Mouse (Mus musculus) neural tube, embryonic 15.5 days (tissue): ENCODE measurements around the gene Bcl2l12. TPM values are rescaled to one million over a fixed set of nuclear protein-coding genes. Genes with fewer than 3 reads are reported as not detected.

Source experiments
- ATAC-seq: fragments of 200-750 bp; cut with Nextera tagmentation; 2 replicates; pipeline ENCODE4 v1.8.0; 2017; ENCODE audit warnings: mild to moderate bottlenecking, moderate TSS enrichment, moderate library complexity; ENCODE audit not compliant: low FRiP score
- H3K27ac ChIP-seq: fragments of 300-500 bp; sonication (generic); replicated peaks from 2 replicates; pipeline ENCODE4 v1.5.1; 2015; ENCODE audit warnings: mild to moderate bottlenecking, inconsistent platforms
- H3K27me3 ChIP-seq: fragments of 300-500 bp; sonication (generic); replicated peaks from 2 replicates; pipeline ENCODE4 v1.6.1; 2015; ENCODE audit warnings: inconsistent platforms
- H3K36me3 ChIP-seq: fragments of 300-500 bp; sonication (generic); 2 replicates; pipeline ENCODE4 v1.6.1; 2015; ENCODE audit warnings: inconsistent platforms
- H3K4me1 ChIP-seq: fragments of 300-500 bp; sonication (generic); 2 replicates; pipeline ENCODE4 v1.6.1; 2015; ENCODE audit warnings: inconsistent platforms
- H3K4me2 ChIP-seq: fragments of 300-500 bp; sonication (generic); 2 replicates; pipeline ENCODE4 v1.6.1; 2015; ENCODE audit warnings: inconsistent platforms, mild to moderate bottlenecking, moderate library complexity
- H3K4me3 ChIP-seq: fragments of 300-500 bp; sonication (generic); replicated peaks from 2 replicates; pipeline ENCODE4 v1.5.1; 2015; ENCODE audit warnings: mild to moderate bottlenecking, inconsistent platforms
- H3K9ac ChIP-seq: fragments of 300-500 bp; sonication (generic); replicated peaks from 2 replicates; pipeline ENCODE4 v1.6.1; 2015; ENCODE audit warnings: mild to moderate bottlenecking, inconsistent platforms
- H3K9me3 ChIP-seq: fragments of 300-500 bp; sonication (generic); replicated peaks from 2 replicates; pipeline ENCODE4 v1.6.1; 2016; ENCODE audit warnings: inconsistent platforms
- WGBS: fragments of 180-500 bp; shearing (Covaris S2); methylation state at CpG from one replicate; pipeline ENCODE4 v1.1.7; 2015; ENCODE audit warnings: mixed read lengths; 5-methylcytosine and 5-hydroxymethylcytosine counted together
- microRNA-seq: library from miRNA; unstranded; fragments of <30 nt; microRNA quantifications from one replicate; pipeline ENCODE4, GENCODE M21; 2017
- polyA plus RNA-seq: library from polyadenylated mRNA; unstranded; fragments of >200 nt; fragmentation: Nextera tagmentation; extraction: Ambion mirVana; gene quantifications from 2 replicates; pipeline ENCODE4 v1.2.1, GENCODE M21; 2015

Gene Bcl2l12
- polyA plus RNA-seq, 1 experiment from 2014 or later, result 9.8 TPM

DNA sequence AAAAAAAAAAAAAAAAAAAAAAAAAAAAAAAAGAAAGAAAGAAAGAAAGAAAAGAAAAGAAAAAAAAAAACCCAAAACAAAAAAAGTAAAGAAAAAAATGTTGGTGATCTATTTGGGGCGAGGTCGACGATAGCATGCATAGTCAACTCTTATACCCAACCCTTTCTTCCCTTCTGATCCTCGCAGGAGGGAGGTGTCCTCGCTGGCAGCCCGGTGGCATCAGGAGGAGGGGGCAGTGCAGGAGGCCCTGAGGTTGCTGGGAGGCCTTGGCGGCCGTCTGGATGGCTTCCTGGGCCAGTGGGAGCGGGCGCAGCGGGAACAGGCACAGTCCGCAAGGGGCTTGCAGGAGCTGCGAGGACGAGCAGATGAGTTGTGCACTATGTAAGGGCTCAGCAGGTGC is 45.0 kb downstream of the Bcl2l12 start:
- H3K36me3 ChIP-seq, result peaks cover 2% of the 10 kb centered on the region; the same call in 1 of the 2 replicates
- H3K4me3 ChIP-seq, result no peak overlapping the region
- H3K4me2 ChIP-seq, result no peak overlapping the region
- H3K4me1 ChIP-seq, result peaks cover 23% of the 10 kb centered on the region
- WGBS, result 54% methylated on average over 14 of the region's 14 CpGs
- no peak for ATAC-seq
- no peaks in the 10 kb centered on the region for H3K9me3 ChIP-seq
- H3K27me3 ChIP-seq, result peaks cover 26% of the 10 kb centered on the region
- no peak overlapping the region for H3K9ac ChIP-seq
- H3K27ac ChIP-seq, result no peak overlapping the region

DNA sequence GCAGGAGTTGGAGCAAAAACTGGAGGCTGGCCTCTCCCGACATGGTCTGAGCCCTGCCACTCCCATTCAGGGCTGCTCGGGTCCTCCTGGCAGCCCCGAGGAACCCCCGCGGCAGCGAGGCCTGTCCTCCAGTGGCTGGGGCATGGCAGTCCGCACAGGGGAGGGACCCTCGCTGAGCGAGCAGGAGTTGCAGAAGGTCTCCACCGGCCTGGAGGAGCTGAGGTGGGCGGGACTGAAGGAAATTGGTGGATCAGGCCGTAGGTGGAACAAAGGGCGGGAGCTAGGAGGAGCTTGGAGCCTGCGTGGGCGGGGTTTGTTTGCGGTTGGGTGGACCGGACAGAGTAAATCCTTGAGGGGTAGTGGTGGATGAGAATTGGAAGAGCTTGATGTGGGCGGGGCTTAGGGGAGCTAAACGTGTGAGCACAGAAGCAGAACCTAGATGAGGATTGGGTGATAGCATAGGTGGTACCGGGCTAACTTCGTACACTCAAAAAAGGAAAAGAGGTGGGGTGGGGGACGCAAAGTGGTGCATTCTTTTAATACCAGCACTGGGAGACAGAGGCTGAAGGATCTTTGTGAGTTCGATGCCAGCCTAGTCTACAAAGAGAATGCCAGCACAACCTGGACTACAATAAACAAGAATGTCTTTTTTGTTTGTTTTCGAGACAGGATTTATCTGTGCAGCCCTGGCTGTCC is 45.8 kb downstream of the Bcl2l12 start:
- peak overlapping the region; percentile 59 for H3K9ac ChIP-seq
- no peaks in the 10 kb centered on the region for H3K36me3 ChIP-seq
- H3K27me3 ChIP-seq, result peaks cover 30% of the 10 kb centered on the region
- H3K27ac ChIP-seq, result peak overlapping the region; percentile 70
- peaks cover 23% of the 10 kb centered on the region for H3K4me1 ChIP-seq
- H3K4me2 ChIP-seq, result peak overlapping the region; percentile 93
- H3K9me3 ChIP-seq, result no peaks in the 10 kb centered on the region
- H3K4me3 ChIP-seq, result peak overlapping the region; percentile 49
- peak; percentile 89 for ATAC-seq
- WGBS, result 5% methylated on average over 24 of the region's 24 CpGs

DNA sequence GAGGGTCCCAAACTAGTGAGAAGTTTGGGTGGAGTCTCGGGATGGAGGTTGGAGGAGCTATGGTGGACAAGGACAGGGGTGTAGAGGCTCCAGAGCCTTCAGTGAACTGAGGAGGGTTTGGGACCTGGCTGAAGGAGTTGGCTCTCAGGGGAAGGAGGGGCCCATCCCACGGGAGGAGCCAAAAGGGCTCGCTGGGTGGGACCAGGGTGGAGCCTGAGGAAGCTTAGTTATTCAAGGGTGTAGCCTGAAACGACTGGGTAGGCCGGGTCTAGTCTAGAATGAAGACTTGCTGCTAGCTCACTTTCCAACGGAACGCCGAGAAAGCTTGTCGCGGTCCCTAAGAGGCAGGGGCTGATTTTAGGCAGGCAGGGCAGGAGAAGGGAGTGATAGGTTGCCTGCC is 46.6 kb downstream of the Bcl2l12 start:
- peak overlapping the region; percentile 49 for H3K4me3 ChIP-seq
- peaks cover 34% of the 10 kb centered on the region for H3K27me3 ChIP-seq
- H3K4me2 ChIP-seq, result peak overlapping the region; percentile 93
- under 1% methylated on average over 10 of the region's 10 CpGs for WGBS
- H3K27ac ChIP-seq, result no peak overlapping the region
- ATAC-seq, result 0 out of 2 replicates have a peak, but pooled peaks have one; percentile 12
- H3K9me3 ChIP-seq, result no peaks in the 10 kb centered on the region
- H3K9ac ChIP-seq, result 0 out of 2 replicates have a peak overlapping the region, but pooled peaks have one; percentile 14
- no peaks in the 10 kb centered on the region for H3K36me3 ChIP-seq
- peaks cover 19% of the 10 kb centered on the region for H3K4me1 ChIP-seq

DNA sequence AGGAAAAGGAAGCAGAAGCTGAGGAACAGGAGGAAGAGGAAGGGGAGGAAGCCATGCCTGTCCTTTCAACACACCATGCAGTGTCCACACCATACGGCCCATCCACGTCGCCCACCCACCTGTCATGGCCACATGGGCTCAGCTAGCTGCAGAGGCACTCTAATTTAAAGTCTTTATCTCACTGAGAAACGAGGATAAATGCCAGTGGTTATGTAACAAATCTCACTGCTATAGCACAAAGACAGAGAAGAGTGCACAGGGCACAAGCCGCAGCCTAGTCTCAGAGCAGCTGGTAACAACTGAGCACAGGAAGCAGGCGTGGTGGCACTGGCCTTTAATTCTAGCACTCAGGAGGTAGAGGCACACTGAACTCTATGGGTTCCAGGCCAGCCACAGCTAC is 48.6 kb downstream of the Bcl2l12 start:
- no peak overlapping the region for H3K9ac ChIP-seq
- H3K27me3 ChIP-seq, result peaks cover 34% of the 10 kb centered on the region
- H3K27ac ChIP-seq, result no peak overlapping the region
- peaks cover 19% of the 10 kb centered on the region for H3K4me1 ChIP-seq
- H3K9me3 ChIP-seq, result no peaks in the 10 kb centered on the region
- H3K4me3 ChIP-seq, result no peak overlapping the region
- no peaks in the 10 kb centered on the region for H3K36me3 ChIP-seq
- 73% methylated on average over 6 of the region's 6 CpGs for WGBS
- ATAC-seq, result no peak
- no peak overlapping the region for H3K4me2 ChIP-seq

DNA sequence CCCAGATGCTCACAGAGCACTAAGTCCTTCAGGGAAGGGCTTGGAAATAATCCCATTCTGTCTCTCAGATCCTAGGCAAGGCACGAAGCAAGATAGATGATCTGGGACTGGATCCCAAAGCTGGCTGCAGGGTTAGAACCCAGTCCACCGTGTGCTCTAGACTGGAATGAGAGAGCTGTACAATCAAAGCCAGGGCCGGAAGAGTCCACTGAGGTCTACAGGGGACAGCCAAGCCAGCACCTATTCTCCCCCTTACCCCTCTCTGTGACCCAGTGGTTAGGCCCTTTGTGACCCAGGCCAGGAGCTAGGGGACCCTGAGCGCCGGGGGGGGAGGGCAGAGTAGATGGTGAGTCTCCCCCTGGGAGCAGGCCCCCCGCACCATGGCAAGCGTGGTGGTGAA is 55.6 kb downstream of the Bcl2l12 start, which contains the start of gene Tsks:
Tsks (plus strand) TSS at position 301 of the 400 bp plus-strand sequence.
- Histone ChIP-seq H3K9ac (no peak within 1 kb of the TSS), H3K36me3 (no peaks in the 10 kb centered on the region), H3K9me3 (no peaks in the 10 kb centered on the region), H3K4me2 (no peak within 1 kb of the TSS), H3K4me3 (no peak within 1 kb of the TSS), H3K27me3 (0 out of 2 replicates have a peak, but pooled peaks cover 4% of the 10 kb centered on the region), H3K4me1 (no peaks in the 10 kb centered on the region), H3K27ac (no peak within 1 kb of the TSS)
- no peak for ATAC-seq
- WGBS, result 77% methylated on average over 7 of the region's 7 CpGs

Small RNA genes lying within 50 kb of the gene (microRNA-seq; reads per million reads assigned to microRNA genes)
- gene Mir7054, result not detected

Other genes with a start within 250 kb of the Bcl2l12 start
- 1.1 and 1.4 TPM in 2 replicates for gene Zfp473, start 247.7 kb downstream of the Bcl2l12 start, polyA plus RNA-seq
- gene Nup62, start 182.6 kb downstream of the Bcl2l12 start, polyA plus RNA-seq, result 40.7 and 58.0 TPM in 2 replicates
- 0.78 and 4.7 TPM in 2 replicates for gene Il4i1, start 182.3 kb downstream of the Bcl2l12 start, polyA plus RNA-seq
- 3.6 and 4.1 TPM in 2 replicates for gene Atf5, start 182.1 kb downstream of the Bcl2l12 start, polyA plus RNA-seq
- 89.9 and 92.0 TPM in 2 replicates for gene Akt1s1, start 149.7 kb downstream of the Bcl2l12 start, polyA plus RNA-seq
- gene Tbc1d17, start 149.6 kb downstream of the Bcl2l12 start, polyA plus RNA-seq, result 105 and 110 TPM in 2 replicates
- gene Pnkp, start 141.6 kb downstream of the Bcl2l12 start, polyA plus RNA-seq, result 29.2 and 29.6 TPM in 2 replicates
- 433 and 459 TPM in 2 replicates for gene Ptov1, start 128.9 kb downstream of the Bcl2l12 start, polyA plus RNA-seq
- 136 and 141 TPM in 2 replicates for gene Med25, start 106.0 kb downstream of the Bcl2l12 start, polyA plus RNA-seq
- gene Fuz, start 102.6 kb downstream of the Bcl2l12 start, polyA plus RNA-seq, result 15.1 and 15.8 TPM in 2 replicates
- gene Ap2a1, start 69.2 kb downstream of the Bcl2l12 start, polyA plus RNA-seq, result 122 and 126 TPM in 2 replicates
- gene Tsks, start 55.5 kb downstream of the Bcl2l12 start, polyA plus RNA-seq, result 0.14 and 0.24 TPM in 2 replicates
- 55.5 and 59.0 TPM in 2 replicates for gene Cpt1c, start 23.9 kb downstream of the Bcl2l12 start, polyA plus RNA-seq
- gene Prmt1, start 12.1 kb downstream of the Bcl2l12 start, polyA plus RNA-seq, result 605 and 615 TPM in 2 replicates
- 56.8 and 70.2 TPM in 2 replicates for gene Irf3, start 1.1 kb downstream of the Bcl2l12 start, polyA plus RNA-seq
- gene Scaf1, start 17.7 kb upstream of the Bcl2l12 start, polyA plus RNA-seq, result 43.3 and 46.1 TPM in 2 replicates
- gene Rras, start 19.2 kb upstream of the Bcl2l12 start, polyA plus RNA-seq, result 14.2 and 24.2 TPM in 2 replicates
- 11.4 and 12.3 TPM in 2 replicates for gene Prr12, start 54.2 kb upstream of the Bcl2l12 start, polyA plus RNA-seq
- 65.8 and 66.5 TPM in 2 replicates for gene Nosip, start 63.7 kb upstream of the Bcl2l12 start, polyA plus RNA-seq
- 16.5 and 18.1 TPM in 2 replicates for gene Prrg2, start 64.0 kb upstream of the Bcl2l12 start, polyA plus RNA-seq
- gene Rcn3, start 93.5 kb upstream of the Bcl2l12 start, polyA plus RNA-seq, result 112 and 118 TPM in 2 replicates
- gene Fcgrt, start 105.1 kb upstream of the Bcl2l12 start, polyA plus RNA-seq, result 33.8 and 42.7 TPM in 2 replicates
- gene Rps11, start 125.7 kb upstream of the Bcl2l12 start, polyA plus RNA-seq, result 759 and 947 TPM in 2 replicates
- gene Rpl13a, start 130.0 kb upstream of the Bcl2l12 start, polyA plus RNA-seq, result 649 and 787 TPM in 2 replicates
- gene Gm45713, start 137.5 kb upstream of the Bcl2l12 start, polyA plus RNA-seq, result 0.12 and 0.24 TPM in 2 replicates
- gene Flt3l, start 137.7 kb upstream of the Bcl2l12 start, polyA plus RNA-seq, result 1.8 and 3.8 TPM in 2 replicates
- gene Pih1d1, start 155.6 kb upstream of the Bcl2l12 start, polyA plus RNA-seq, result 81.7 and 82.9 TPM in 2 replicates
- gene Aldh16a1, start 155.9 kb upstream of the Bcl2l12 start, polyA plus RNA-seq, result 19.5 and 26.8 TPM in 2 replicates
- gene Slc17a7, start 165.2 kb upstream of the Bcl2l12 start, polyA plus RNA-seq, result 0.37 and 0.55 TPM in 2 replicates
- gene Gfy, start 180.9 kb upstream of the Bcl2l12 start, polyA plus RNA-seq, result not detected in 2 replicates
- not detected in 2 replicates for gene Pth2, start 182.3 kb upstream of the Bcl2l12 start, polyA plus RNA-seq
- gene Ccdc155, start 206.2 kb upstream of the Bcl2l12 start, polyA plus RNA-seq, result 0.36 and 0.60 TPM in 2 replicates
- 15.6 and 17.7 TPM in 2 replicates for gene Dkkl1, start 213.4 kb upstream of the Bcl2l12 start, polyA plus RNA-seq
- gene Tead2, start 217.0 kb upstream of the Bcl2l12 start, polyA plus RNA-seq, result 28.9 and 44.5 TPM in 2 replicates
- 1.7 and 12.4 TPM in 2 replicates for gene Cd37, start 240.4 kb upstream of the Bcl2l12 start, polyA plus RNA-seq
- 0.67 and 0.78 TPM in 2 replicates for gene Slc6a16, start 242.4 kb upstream of the Bcl2l12 start, polyA plus RNA-seq